Mouse (Mus musculus) heart, adult 2 months (tissue): ENCODE results near the gene Gjc3. TPM values are rescaled to one million over a fixed set of nuclear protein-coding genes. Genes with fewer than 3 reads are reported as not detected.

Experiments used
- DNase-seq, 2 experiments: peaks; one replicate each; pipeline ENCODE4 v3.0.0; 2021
- H3K27ac ChIP-seq: fragments of 200-600 bp; 2 replicates; pipeline ENCODE4 v1.8.1; 2022
- H3K27me3 ChIP-seq: fragments of 200-500 bp; 2 replicates; pipeline ENCODE4 v1.6.1; 2012; ENCODE audit warnings: mild to moderate bottlenecking, low read length, inconsistent platforms, mixed read lengths; ENCODE audit not compliant: control insufficient read depth, insufficient read depth
- H3K36me3 ChIP-seq: fragments of 200-500 bp; 2 replicates; pipeline ENCODE4 v1.6.1; 2012; ENCODE audit warnings: low read length, inconsistent platforms; ENCODE audit not compliant: control insufficient read depth, insufficient read depth
- H3K4me1 ChIP-seq: fragments of 200-500 bp; 2 replicates; pipeline ENCODE4 v1.6.1; 2011; ENCODE audit warnings: low read length; ENCODE audit not compliant: control insufficient read depth, insufficient read depth
- H3K4me3 ChIP-seq: fragments of 200-600 bp; 2 replicates; pipeline ENCODE4 v1.8.1; 2022
- H3K79me2 ChIP-seq: fragments of 200-500 bp; replicated peaks from 2 replicates; pipeline ENCODE4 v1.6.1; 2012; ENCODE audit warnings: mild to moderate bottlenecking, inconsistent platforms, low read length, moderate library complexity, mixed read lengths; ENCODE audit not compliant: control insufficient read depth, insufficient read depth
- H3K9ac ChIP-seq: fragments of 200-500 bp; 2 replicates; pipeline ENCODE4 v1.6.1; 2012; ENCODE audit warnings: low read depth, mild to moderate bottlenecking, control low read depth, inconsistent platforms, low read length, mixed read lengths
- CTCF ChIP-seq: fragments of 200-600 bp; IDR thresholded peaks from 2 replicates; pipeline ENCODE4 v1.8.1; 2022; ENCODE audit warnings: antibody characterized with exemption, mild to moderate bottlenecking, moderate library complexity
- EP300 ChIP-seq: fragments of 200-500 bp; IDR thresholded peaks from 2 replicates; pipeline ENCODE4 v1.6.1; 2011; ENCODE audit warnings: low read depth, low read length, control low read depth; ENCODE audit not compliant: insufficient read depth
- POLR2A ChIP-seq: fragments of 200-500 bp; IDR thresholded peaks from 2 replicates; pipeline ENCODE4 v1.6.1; 2011; ENCODE audit warnings: mild to moderate bottlenecking, low read depth, low read length, control low read depth; ENCODE audit not compliant: insufficient read depth
- WGBS: fragments of 180-500 bp; shearing (Covaris S2); methylation state at CpG from one replicate; pipeline ENCODE4 v1.1.7; 2018; 5-methylcytosine and 5-hydroxymethylcytosine counted together
- intact Hi-C: fragments of 180-260 bp; cut with DNase I; formaldehyde crosslinking; loops from one replicate; pipeline ENCODE4 v1.15.1; 2025
- polyA plus RNA-seq: library from polyadenylated mRNA; depleted of rRNA; stranded (reverse); fragments of >200 nt; gene quantifications from 2 replicates; pipeline ENCODE4 v1.2.3, GENCODE M21; 2012; rRNA removed
- total RNA-seq, 2 experiments: library from RNA; stranded (reverse); gene quantifications; 2 replicates each; pipeline ENCODE4 v1.2.3; 2021

Gjc3 gene
- total and polyA plus RNA-seq, 3 experiments = 0.18 to 0.43 (median 0.29) TPM

DNA sequence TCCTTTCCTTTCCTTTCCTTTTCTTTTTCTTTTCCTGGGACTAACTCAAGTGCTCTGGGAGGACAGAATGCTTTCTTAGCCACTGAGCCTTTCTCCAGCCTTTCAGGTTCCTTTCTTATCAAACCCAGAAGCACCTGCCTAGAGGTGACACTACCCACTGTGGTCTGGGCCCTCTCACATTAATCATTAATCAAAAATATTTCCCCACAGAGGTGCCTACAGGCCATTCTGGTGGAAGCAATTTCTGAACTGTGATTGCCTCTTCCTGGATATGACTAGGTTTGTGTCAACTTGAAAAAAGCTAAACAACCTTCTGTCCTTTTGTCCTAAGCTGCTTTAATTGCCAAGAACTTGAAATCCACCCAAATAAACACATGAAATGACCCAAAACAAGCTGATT is 40.7 kb downstream of the Gjc3 start:
- DNase-seq = no peak
- Histone ChIP-seq H3K36me3 (no peaks in the 10 kb centered on the region), H3K79me2 (no peaks in the 10 kb centered on the region), H3K27me3 (no peaks in the 10 kb centered on the region), H3K4me3 (no peak overlapping the region), H3K27ac (no peak overlapping the region), H3K4me1 (no peaks in the 10 kb centered on the region), H3K9ac (no peak overlapping the region)
- intact Hi-C loops = no loop called here
- TF ChIP-seq CTCF (no peak), POLR2A (no peak), EP300 (no peak)

DNA sequence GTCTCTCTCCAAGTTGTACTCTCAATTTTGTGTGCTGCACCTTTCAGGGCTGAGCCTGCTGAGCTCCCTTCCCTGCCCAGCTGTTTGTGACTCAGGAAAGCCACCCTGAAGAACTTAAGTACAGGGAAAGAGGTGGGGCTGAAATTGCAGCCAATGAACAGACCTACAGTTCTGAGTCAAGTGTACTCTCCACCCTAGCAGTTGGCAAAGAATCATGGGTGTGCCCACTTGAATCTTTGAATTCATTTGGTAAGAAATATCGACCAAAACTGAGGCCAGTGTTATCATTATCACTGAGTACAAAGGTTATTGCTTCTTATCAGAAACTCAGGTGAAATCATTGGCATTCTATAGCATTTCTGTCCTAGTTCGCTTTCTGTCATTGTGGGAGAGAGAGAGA is 41.4 kb downstream of the Gjc3 start, which contains the start of gene Cyp3a13:
Cyp3a13 (minus strand) TSS at position 88 of the 400 bp plus-strand sequence.
- DNase-seq = peak in 1 of 2 experiments; percentile 5
- intact Hi-C loops = no loop called here
- no peaks in the 10 kb centered on the region for H3K27me3 ChIP-seq
- TF ChIP-seq EP300 (no peak), CTCF (no peak), POLR2A (no peak)
- H3K27ac ChIP-seq = no peak within 1 kb of the TSS
- no peaks in the 10 kb centered on the region for H3K4me1 ChIP-seq
- H3K4me3 ChIP-seq = no peak within 1 kb of the TSS
- H3K36me3 ChIP-seq = no peaks in the 10 kb centered on the region
- H3K79me2 ChIP-seq = no peaks in the 10 kb centered on the region
- no peak within 1 kb of the TSS for H3K9ac ChIP-seq
- 22% methylated on average over 2 of the region's 2 CpGs for WGBS

DNA sequence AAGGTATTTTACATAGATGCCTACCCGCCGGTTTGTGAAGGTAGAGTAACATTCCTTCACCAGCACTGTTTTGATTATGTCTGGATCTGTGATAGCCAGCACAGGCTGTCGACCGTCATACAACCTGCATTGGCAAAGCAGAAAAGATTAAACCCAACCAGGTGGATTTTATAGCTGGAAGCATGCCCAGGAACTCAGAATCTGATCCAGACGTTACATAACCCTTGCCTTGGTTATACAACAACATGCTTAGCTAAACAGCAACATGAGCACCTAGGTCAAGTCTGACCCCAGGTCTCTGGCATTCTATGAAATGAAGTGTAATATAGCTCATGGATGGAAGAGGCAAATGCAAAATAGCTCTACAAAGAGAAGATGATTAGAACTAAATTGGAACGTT is 47.3 kb downstream of the Gjc3 start:
- H3K4me3 ChIP-seq = no peak overlapping the region
- no peak overlapping the region for H3K9ac ChIP-seq
- H3K79me2 ChIP-seq = no peaks in the 10 kb centered on the region
- H3K36me3 ChIP-seq = no peaks in the 10 kb centered on the region
- H3K4me1 ChIP-seq = no peaks in the 10 kb centered on the region
- WGBS = 58% methylated on average over 6 of the region's 6 CpGs
- TF ChIP-seq POLR2A (no peak), EP300 (no peak), CTCF (no peak)
- intact Hi-C loops = no loop called here
- no peaks in the 10 kb centered on the region for H3K27me3 ChIP-seq
- H3K27ac ChIP-seq = no peak overlapping the region
- no peak for DNase-seq

DNA sequence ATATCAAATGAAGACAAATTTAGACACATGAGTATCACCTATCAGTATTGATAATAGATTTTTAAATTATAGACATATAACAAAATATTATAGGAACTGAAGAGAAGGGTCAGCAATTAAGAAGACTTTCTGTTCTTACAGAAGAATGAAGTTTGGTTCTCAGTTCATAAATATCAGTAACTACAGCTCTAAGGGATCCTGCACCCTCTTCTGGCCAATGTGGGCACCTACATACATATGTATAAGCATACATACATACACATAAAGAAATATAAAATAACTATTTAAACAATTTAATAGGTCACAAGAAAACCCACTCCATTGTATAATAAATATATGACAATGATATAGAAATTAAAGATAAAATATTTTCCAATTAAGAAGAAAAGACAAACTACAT is 48.4 kb downstream of the Gjc3 start:
- TF ChIP-seq POLR2A (no peak), CTCF (peak; percentile 12; the same call in 1 of the 2 replicates), EP300 (no peak)
- Histone ChIP-seq H3K36me3 (no peaks in the 10 kb centered on the region), H3K27me3 (no peaks in the 10 kb centered on the region), H3K4me1 (no peaks in the 10 kb centered on the region), H3K27ac (no peak overlapping the region), H3K4me3 (no peak overlapping the region), H3K79me2 (no peaks in the 10 kb centered on the region), H3K9ac (no peak overlapping the region)
- intact Hi-C loops = no loop called here
- DNase-seq = no peak

DNA sequence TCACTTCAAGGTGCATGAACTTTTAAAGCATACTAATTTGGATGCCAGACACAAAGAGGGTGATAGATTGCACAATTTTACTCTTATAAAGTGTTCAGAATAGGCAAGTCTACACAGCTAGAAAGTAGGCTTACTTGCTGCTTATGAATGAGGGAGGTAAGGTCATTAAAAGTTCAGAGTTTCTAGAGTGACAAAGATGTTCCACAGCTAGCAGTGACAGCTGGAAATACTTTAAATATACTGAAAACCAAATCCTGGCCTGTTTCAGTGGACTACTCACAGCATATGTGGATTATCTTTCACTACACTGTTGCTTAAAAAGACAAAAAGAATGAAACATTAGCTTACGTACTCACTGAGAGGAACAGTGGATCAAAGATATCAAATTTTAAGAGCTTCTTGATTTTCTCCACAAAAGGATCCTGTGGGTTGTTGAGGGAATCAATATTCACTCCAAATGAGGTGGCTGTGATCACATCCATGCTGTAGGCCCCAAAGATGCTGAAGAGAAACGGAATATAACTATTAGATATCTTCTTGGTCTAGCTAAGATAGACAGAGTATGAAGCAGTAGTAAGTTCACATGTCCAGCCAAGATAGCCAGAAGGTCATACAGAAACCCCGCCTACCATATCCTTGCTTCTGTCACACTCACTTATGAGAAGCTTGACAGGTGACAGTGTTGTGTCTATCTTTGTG is 53.2 kb downstream of the Gjc3 start:
- H3K4me1 ChIP-seq = no peaks in the 10 kb centered on the region
- H3K9ac ChIP-seq = no peak overlapping the region
- DNase-seq = no peak
- intact Hi-C loops = no loop called here
- no peaks in the 10 kb centered on the region for H3K79me2 ChIP-seq
- H3K27me3 ChIP-seq = no peaks in the 10 kb centered on the region
- no peak overlapping the region for H3K27ac ChIP-seq
- no peak overlapping the region for H3K4me3 ChIP-seq
- TF ChIP-seq CTCF (no peak), EP300 (no peak), POLR2A (no peak)
- H3K36me3 ChIP-seq = no peaks in the 10 kb centered on the region
- 84% methylated on average over 3 of the region's 3 CpGs for WGBS

Other genes starting within 250 kb of the Gjc3 start
- gene Nyap1, start 221.5 kb downstream of the Gjc3 start, total RNA-seq = 1 to 10 TPM in 1 of 2 experiments, under 1 TPM in 1; 0.94 to 1.2 TPM
- gene Nyap1, start 221.5 kb downstream of the Gjc3 start, polyA plus RNA-seq = 1.6 and 1.7 TPM in 2 replicates
- 100 to 1,000 TPM; 254 to 258 TPM for gene Tsc22d4, start 217.4 kb downstream of the Gjc3 start, total RNA-seq
- gene Tsc22d4, start 217.4 kb downstream of the Gjc3 start, polyA plus RNA-seq = 223 and 251 TPM in 2 replicates
- gene Ppp1r35, start 184.2 kb downstream of the Gjc3 start, total RNA-seq = 10 to 100 TPM in 1 of 2 experiments, 1 to 10 TPM in 1; 7.4 to 10.8 TPM
- gene Ppp1r35, start 184.2 kb downstream of the Gjc3 start, polyA plus RNA-seq = 6.8 and 12.0 TPM in 2 replicates
- gene Mepce, start 175.4 kb downstream of the Gjc3 start, total RNA-seq = 10 to 100 TPM; 21.3 to 26.0 TPM
- gene Mepce, start 175.4 kb downstream of the Gjc3 start, polyA plus RNA-seq = 24.1 and 31.5 TPM in 2 replicates
- gene Zcwpw1, start 175.3 kb downstream of the Gjc3 start, total RNA-seq = under 1 TPM; 0.44 to 0.52 TPM
- 0.39 and 0.50 TPM in 2 replicates for gene Zcwpw1, start 175.3 kb downstream of the Gjc3 start, polyA plus RNA-seq
- gene Pilra, start 126.8 kb downstream of the Gjc3 start, total RNA-seq = 1 to 10 TPM in 1 of 2 experiments, under 1 TPM in 1; 0.97 to 3.1 TPM
- 2.6 and 5.3 TPM in 2 replicates for gene Pilra, start 126.8 kb downstream of the Gjc3 start, polyA plus RNA-seq
- 1 to 10 TPM; 1.1 to 2.0 TPM for gene Pilrb1, start 105.0 kb downstream of the Gjc3 start, total RNA-seq
- 2.3 and 4.2 TPM in 2 replicates for gene Pilrb1, start 105.0 kb downstream of the Gjc3 start, polyA plus RNA-seq
- 1 to 10 TPM; 1.1 to 1.3 TPM for gene Pilrb2, start 91.3 kb downstream of the Gjc3 start, total RNA-seq
- 1.4 and 3.2 TPM in 2 replicates for gene Pilrb2, start 91.3 kb downstream of the Gjc3 start, polyA plus RNA-seq
- gene Cyp3a13, start 41.5 kb downstream of the Gjc3 start, total RNA-seq = under 1 TPM; 0.13 to 0.18 TPM
- gene Cyp3a13, start 41.5 kb downstream of the Gjc3 start, polyA plus RNA-seq = 0.06 TPM in 1 of 2 replicates, not detected in the other
- not detected for gene Azgp1, start 18.4 kb upstream of the Gjc3 start, total RNA-seq
- gene Azgp1, start 18.4 kb upstream of the Gjc3 start, polyA plus RNA-seq = 1.1 TPM in 1 of 2 replicates, not detected in the other
- not detected for gene Smok3a, start 58.2 kb upstream of the Gjc3 start, total RNA-seq
- gene Smok3a, start 58.2 kb upstream of the Gjc3 start, polyA plus RNA-seq = not detected in 2 replicates
- gene Smok3b, start 58.3 kb upstream of the Gjc3 start, total RNA-seq = not detected
- not detected in 2 replicates for gene Smok3b, start 58.3 kb upstream of the Gjc3 start, polyA plus RNA-seq
- gene Smok3c, start 90.1 kb upstream of the Gjc3 start, total RNA-seq = not detected
- not detected in 2 replicates for gene Smok3c, start 90.1 kb upstream of the Gjc3 start, polyA plus RNA-seq
- 10 to 100 TPM; 14.0 to 15.3 TPM for gene Zkscan1, start 122.0 kb upstream of the Gjc3 start, total RNA-seq
- gene Zkscan1, start 122.0 kb upstream of the Gjc3 start, polyA plus RNA-seq = 3.7 and 6.4 TPM in 2 replicates
- 10 to 100 TPM; 10.1 to 11.7 TPM for gene Zscan21, start 153.8 kb upstream of the Gjc3 start, total RNA-seq
- 5.9 and 9.4 TPM in 2 replicates for gene Zscan21, start 153.8 kb upstream of the Gjc3 start, polyA plus RNA-seq
- gene Zfp113, start 192.6 kb upstream of the Gjc3 start, total RNA-seq = 1 to 10 TPM; 8.1 to 8.8 TPM
- gene Zfp113, start 192.6 kb upstream of the Gjc3 start, polyA plus RNA-seq = 2.1 and 2.3 TPM in 2 replicates
- gene Cops6, start 198.0 kb upstream of the Gjc3 start, total RNA-seq = 100 to 1,000 TPM; 121 to 135 TPM
- gene Cops6, start 198.0 kb upstream of the Gjc3 start, polyA plus RNA-seq = 116 and 149 TPM in 2 replicates
- gene Ap4m1, start 208.9 kb upstream of the Gjc3 start, total RNA-seq = 1 to 10 TPM; 7.3 to 7.5 TPM
- gene Ap4m1, start 208.9 kb upstream of the Gjc3 start, polyA plus RNA-seq = 15.2 and 16.3 TPM in 2 replicates
- gene Mcm7, start 209.3 kb upstream of the Gjc3 start, total RNA-seq = 1 to 10 TPM; 8.8 to 9.6 TPM
- gene Mcm7, start 209.3 kb upstream of the Gjc3 start, polyA plus RNA-seq = 8.5 and 9.8 TPM in 2 replicates
- 10 to 100 TPM; 32.1 to 36.5 TPM for gene Taf6, start 224.4 kb upstream of the Gjc3 start, total RNA-seq
- 56.7 and 67.5 TPM in 2 replicates for gene Taf6, start 224.4 kb upstream of the Gjc3 start, polyA plus RNA-seq
- gene Cnpy4, start 224.4 kb upstream of the Gjc3 start, total RNA-seq = 1 to 10 TPM; 5.9 to 7.2 TPM
- gene Cnpy4, start 224.4 kb upstream of the Gjc3 start, polyA plus RNA-seq = 2.2 and 4.1 TPM in 2 replicates
- 1 to 10 TPM; 2.3 to 3.5 TPM for gene Mblac1, start 231.2 kb upstream of the Gjc3 start, total RNA-seq
- 1.6 and 1.7 TPM in 2 replicates for gene Mblac1, start 231.2 kb upstream of the Gjc3 start, polyA plus RNA-seq